Mouse (Mus musculus) ES-E14 (cell line): Measurements from ENCODE around the gene Tnks2. TPM values are rescaled to one million over a fixed set of nuclear protein-coding genes. Genes with fewer than 3 reads are reported as not detected.

Experiments used
- DNase-seq: peaks from one replicate; pipeline ENCODE4 v3.0.0-alpha.2; 2013; ENCODE audit warnings: low read depth, low spot score
- H3K27ac ChIP-seq: 2 replicates; pipeline ENCODE4 v1.5.1; 2012; ENCODE audit warnings: low read depth, mild to moderate bottlenecking, low read length, moderate library complexity, mixed read lengths; ENCODE audit not compliant: poor library complexity, insufficient read depth, severe bottlenecking
- H3K36me3 ChIP-seq: 2 replicates; pipeline ENCODE4 v1.6.1; 2012; ENCODE audit warnings: mild to moderate bottlenecking, low read length, moderate library complexity, mixed read lengths; ENCODE audit not compliant: control insufficient read depth, poor library complexity, insufficient read depth, severe bottlenecking
- H3K4me1 ChIP-seq, 2 experiments: fragments of 150-350 bp in 1 of 2; sonication (generic) in 1 of 2; 2 replicates each; pipeline ENCODE4 v1.6.1; 2012; ENCODE audit warnings: low read length in 2 of 2, mild to moderate bottlenecking in 1 of 2, mixed read lengths in 1 of 2; ENCODE audit not compliant: control insufficient read depth in 2 of 2, insufficient read depth in 2 of 2, poor library complexity in 1 of 2
- H3K4me3 ChIP-seq, 2 experiments: fragments of 150-350 bp in 1 of 2; sonication (generic) in 1 of 2; 2 replicates each; pipeline ENCODE4 v1.5.1; 2012; ENCODE audit warnings: low read length in 2 of 2, low read depth in 1 of 2, mild to moderate bottlenecking in 1 of 2, mixed read lengths in 1 of 2; ENCODE audit not compliant: insufficient read depth in 1 of 2, poor library complexity in 1 of 2, severe bottlenecking in 1 of 2
- H3K9ac ChIP-seq: 2 replicates; pipeline ENCODE4 v1.6.1; 2012; ENCODE audit warnings: low read depth, mild to moderate bottlenecking, low read length, mixed read lengths; ENCODE audit not compliant: poor library complexity, insufficient read depth, severe bottlenecking
- H3K9me3 ChIP-seq: fragments of 150-350 bp; sonication (generic); 2 replicates; pipeline ENCODE4 v1.6.1; 2012; ENCODE audit warnings: low read depth, mild to moderate bottlenecking, low read length; ENCODE audit not compliant: control insufficient read depth, insufficient read depth
- CHD2 ChIP-seq: IDR thresholded peaks from 2 replicates; pipeline ENCODE4 v1.6.1; 2014; ENCODE audit warnings: mild to moderate bottlenecking, low read depth, low read length, inconsistent platforms
- HCFC1 ChIP-seq: IDR thresholded peaks from 2 replicates; pipeline ENCODE4 v1.6.1; 2012; ENCODE audit warnings: low read length, inconsistent platforms, borderline replicate concordance; ENCODE audit not compliant: insufficient read depth
- MAFK ChIP-seq: IDR thresholded peaks from 2 replicates; pipeline ENCODE4 v1.6.1; 2014; ENCODE audit warnings: mild to moderate bottlenecking, low read depth, low read length, inconsistent platforms; ENCODE audit not compliant: insufficient read depth
- ZC3H11A ChIP-seq: IDR thresholded peaks from 2 replicates; pipeline ENCODE4 v1.6.1; 2012; ENCODE audit warnings: low read depth, mild to moderate bottlenecking, inconsistent platforms, low read length, borderline replicate concordance
- ZNF384 ChIP-seq: IDR thresholded peaks from 2 replicates; pipeline ENCODE4 v1.6.1; 2012; ENCODE audit warnings: low read depth, low read length, inconsistent platforms
- in situ Hi-C, 2 experiments: fragments of 600-800 bp; cut with MboI; formaldehyde crosslinking; loops; one replicate each; pipeline ENCODE4 v1.15.1; 2025; ENCODE audit warnings: low sequenced_read_pairs in 2 of 2, inconsistent platforms in 1 of 2; ENCODE audit not compliant: unreplicated experiment in 2 of 2
- total RNA-seq: library from RNA; depleted of rRNA; stranded (reverse); fragments of 300-350 nt; gene quantifications from 2 replicates; pipeline ENCODE4 v1.2.3, GENCODE M21; 2012; rRNA removed

The Tnks2 gene
- total RNA-seq, 1 experiment: 289 TPM

- Histone ChIP-seq H3K4me3 (no peak overlapping the region), H3K9ac (no peak overlapping the region), H3K9me3 (no peaks in the 10 kb centered on the region), H3K27ac (no peak overlapping the region), H3K36me3 (no peaks in the 10 kb centered on the region), H3K4me1 (no peaks in the 10 kb centered on the region)
- in situ Hi-C loops: no loop called here
- TF ChIP-seq MAFK: no peak
- no peak for TF ChIP-seq CHD2
- TF ChIP-seq HCFC1: no peak
- no peak for TF ChIP-seq ZC3H11A
- no peak for TF ChIP-seq ZNF384
- no peak for DNase-seq
These were observed 102.3 kb downstream of the Tnks2 start for GRCm38 (mm10) chr19:36936285-36936684.

DNA sequence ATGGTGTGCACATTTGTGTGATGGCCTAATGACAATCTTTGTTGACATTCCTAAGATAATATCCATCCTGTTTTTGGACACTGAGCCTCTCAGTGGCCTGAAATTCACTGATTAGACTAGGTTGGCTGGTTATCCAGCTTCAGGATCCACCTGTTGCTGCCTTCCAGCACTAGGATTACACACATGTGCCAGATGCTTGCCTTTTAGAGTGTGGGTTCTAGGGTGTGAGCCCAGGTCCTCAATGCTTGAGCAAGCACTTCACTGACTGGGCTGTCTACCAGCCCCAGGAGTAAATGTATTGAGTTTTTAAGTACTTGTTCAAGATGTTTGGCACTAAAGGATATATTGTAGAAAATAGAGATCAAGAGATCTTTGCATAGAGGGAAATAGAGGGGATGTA, 104.0 kb downstream of the Tnks2 start:
- H3K9ac ChIP-seq: no peak overlapping the region
- H3K9me3 ChIP-seq: no peaks in the 10 kb centered on the region
- no peak overlapping the region for H3K27ac ChIP-seq
- in situ Hi-C loops: no loop called here
- no peaks in the 10 kb centered on the region for H3K4me1 ChIP-seq
- no peak overlapping the region for H3K4me3 ChIP-seq
- no peaks in the 10 kb centered on the region for H3K36me3 ChIP-seq
- no peak for DNase-seq
- no peak for TF ChIP-seq CHD2
- TF ChIP-seq MAFK: no peak
- no peak for TF ChIP-seq ZC3H11A
- no peak for TF ChIP-seq HCFC1
- no peak for TF ChIP-seq ZNF384

GRCm38 (mm10) chr19:36940064-36940463, 106.0 kb downstream of the Tnks2 start:
- Histone ChIP-seq H3K36me3 (no peaks in the 10 kb centered on the region), H3K4me3 (no peak overlapping the region), H3K9ac (no peak overlapping the region), H3K4me1 (no peaks in the 10 kb centered on the region; a peak in 1 of 4 replicates), H3K27ac (no peak overlapping the region), H3K9me3 (no peaks in the 10 kb centered on the region)
- in situ Hi-C loops: no loop called here
- TF ChIP-seq ZC3H11A (no peak), CHD2 (no peak), ZNF384 (no peak), HCFC1 (no peak), MAFK (no peak)
- DNase-seq: no peak

Other genes starting within 250 kb of the Tnks2 start
- 0.22 and 0.32 TPM in 2 replicates for gene Ppp1r3c, start 97.6 kb upstream of the Tnks2 start, total RNA-seq
- 0.80 and 0.85 TPM in 2 replicates for gene Fgfbp3, start 85.4 kb downstream of the Tnks2 start, total RNA-seq
- gene Btaf1, start 91.8 kb downstream of the Tnks2 start, total RNA-seq: 37.2 and 41.0 TPM in 2 replicates